Mouse (Mus musculus): ENCODE results near the gene Stat3. TPM values are rescaled to one million over a fixed set of nuclear protein-coding genes. Genes with fewer than 3 reads are reported as not detected.

Gene Stat3
- polyA plus RNA-seq (2014; fragmentation: Illumina TruSeq; extraction: RNeasy Lipid Tissue Mini Kit (QIAGEN cat#74804); ENCODE audit: low read depth, low replicate concordance), result 70.6 TPM

DNA sequence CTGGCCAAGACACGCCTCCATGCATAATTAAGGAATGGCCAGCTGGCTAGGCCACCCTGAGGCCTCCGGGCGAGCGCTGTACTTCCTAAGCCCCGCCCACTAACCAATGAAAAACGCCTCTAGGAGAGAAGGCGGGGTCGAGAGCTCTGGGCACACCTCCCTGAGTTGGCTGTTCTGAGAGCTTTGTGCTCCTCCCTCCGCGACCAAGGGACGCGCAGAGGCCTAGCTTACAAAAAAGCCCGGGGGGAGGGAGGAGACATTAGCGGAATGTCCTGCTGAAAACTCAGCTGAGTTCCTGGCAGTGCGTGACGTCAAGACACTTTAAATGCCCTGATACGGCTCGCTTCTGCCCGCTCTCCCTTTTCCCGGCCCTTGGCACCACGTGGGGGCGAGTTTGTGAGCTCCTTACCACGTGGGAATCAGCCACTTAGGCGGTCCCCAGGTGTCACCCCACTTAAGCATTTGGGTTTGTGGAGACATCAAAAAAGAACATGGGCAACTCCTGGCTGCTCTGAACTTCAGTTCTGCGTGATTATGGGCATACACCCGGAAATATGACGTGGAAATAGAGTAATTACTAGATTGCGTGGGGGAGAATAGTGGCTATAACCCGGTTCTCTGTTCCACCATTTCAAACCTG, at the start of gene Stat3:
Gene Stat3 (minus strand): TSS at position 29 of the 640 bp plus-strand sequence.

DNA sequence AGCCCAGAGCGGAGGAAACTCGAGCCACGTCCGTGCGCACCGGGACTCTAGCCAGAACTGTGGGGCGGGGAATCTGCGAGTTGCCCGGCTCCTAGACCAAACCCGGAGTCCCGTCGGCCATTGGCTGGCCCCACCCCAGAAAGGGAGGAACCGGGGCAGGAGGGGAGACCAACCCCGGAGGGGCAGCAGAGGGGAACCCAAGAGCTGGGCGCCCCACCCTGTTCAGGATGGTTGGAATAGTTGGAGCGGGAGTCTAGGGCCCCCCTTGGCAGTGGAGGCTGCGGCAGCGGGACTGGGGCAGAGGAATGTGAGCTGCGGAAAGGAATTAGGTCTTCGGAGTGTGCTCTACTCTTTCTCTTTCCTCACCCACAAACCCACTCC, 31.2 kb upstream of the Stat3 start, which contains the start of gene Cavin1:
Gene Cavin1 (minus strand): TSS at position 331 of the 381 bp plus-strand sequence.

DNA sequence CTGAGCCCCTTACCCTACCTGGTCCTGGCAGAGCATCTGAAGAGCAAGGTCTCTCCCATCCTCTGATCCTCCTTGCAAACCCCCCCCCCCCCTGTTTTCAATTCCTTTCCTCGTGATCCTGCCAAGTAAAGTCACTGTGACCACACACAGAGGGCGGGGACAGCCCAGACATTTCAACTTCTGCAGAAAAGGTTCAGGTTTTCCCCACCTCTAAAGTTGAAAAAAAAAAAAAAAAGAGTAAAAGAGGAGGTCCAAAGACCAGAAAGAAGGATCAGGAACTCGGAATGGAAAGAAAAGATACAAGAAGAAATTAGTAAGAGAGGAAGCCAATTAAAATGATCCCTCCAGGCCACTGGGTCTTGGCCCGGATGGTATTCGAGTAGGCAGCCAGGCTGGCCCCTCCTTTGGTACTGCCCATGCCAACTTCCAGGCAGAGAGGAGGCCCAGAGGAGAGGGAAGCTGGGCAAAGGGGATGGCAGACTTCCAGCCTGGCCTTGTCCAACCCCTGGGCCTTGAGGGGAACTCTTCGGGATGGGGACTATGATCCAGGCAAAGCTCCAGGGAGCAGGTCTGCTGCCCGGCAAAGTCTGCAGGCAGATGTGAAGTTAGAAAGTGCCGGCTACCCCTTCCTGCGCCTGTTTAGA, 80.3 kb downstream of the Stat3 start, which contains the start of gene Stat5a:
Gene Stat5a (plus strand): TSS at position 417 of the 644 bp plus-strand sequence.

DNA sequence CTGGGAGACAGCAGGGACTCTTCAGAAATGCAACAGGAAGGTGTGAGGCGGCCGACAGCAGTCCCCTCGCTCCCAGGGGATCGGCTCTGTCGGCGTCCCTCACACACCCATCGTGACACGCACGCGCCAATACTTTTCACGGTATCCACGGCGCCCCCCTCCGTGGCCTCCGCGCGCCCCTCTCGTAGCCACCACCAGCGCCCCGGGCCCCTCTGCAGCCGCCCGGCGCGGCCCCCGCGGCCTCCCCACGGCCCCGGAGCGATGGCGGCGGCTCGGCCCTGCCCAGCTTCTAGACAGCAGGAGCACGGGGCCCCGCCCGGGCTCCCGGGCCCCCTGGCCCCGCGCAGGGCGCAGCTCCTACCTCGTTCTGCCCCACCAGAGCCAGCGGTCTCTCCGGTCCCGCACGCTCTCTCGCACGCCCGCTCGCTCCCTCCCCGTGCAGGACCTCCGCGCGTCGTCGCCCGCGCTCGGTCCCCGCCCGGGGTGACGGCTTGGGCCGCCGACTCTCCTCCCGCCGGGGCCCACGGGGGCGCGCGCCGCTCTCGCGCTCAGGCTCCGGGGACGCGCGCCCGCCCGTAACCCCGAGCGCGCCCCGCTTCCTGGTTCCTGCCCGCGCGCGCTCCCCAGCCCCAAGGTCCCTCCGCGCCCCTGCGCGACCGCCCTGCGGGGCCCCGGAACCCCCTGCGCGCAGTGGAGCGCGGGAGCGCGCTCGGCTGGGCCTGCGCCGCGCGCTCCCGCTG, 89.1 kb downstream of the Stat3 start, which contains the start of gene Stat5b:
Gene Stat5b (minus strand): TSS at position 687 of the 740 bp plus-strand sequence.

Other genes with a start within 250 kb of the Stat3 start
- gene Zfp385c, start 247.1 kb downstream of the Stat3 start, polyA plus RNA-seq (2014; fragmentation: Illumina TruSeq; extraction: RNeasy Lipid Tissue Mini Kit (QIAGEN cat#74804); ENCODE audit: low read depth, low replicate concordance), result 0.17 TPM
- 4.3 TPM for gene Dhx58, start 235.3 kb downstream of the Stat3 start, polyA plus RNA-seq (2014; fragmentation: Illumina TruSeq; extraction: RNeasy Lipid Tissue Mini Kit (QIAGEN cat#74804); ENCODE audit: low read depth, low replicate concordance)
- 20.7 TPM for gene Kat2a, start 227.1 kb downstream of the Stat3 start, polyA plus RNA-seq (2014; fragmentation: Illumina TruSeq; extraction: RNeasy Lipid Tissue Mini Kit (QIAGEN cat#74804); ENCODE audit: low read depth, low replicate concordance)
- 32.9 TPM for gene Hspb9, start 225.7 kb downstream of the Stat3 start, polyA plus RNA-seq (2014; fragmentation: Illumina TruSeq; extraction: RNeasy Lipid Tissue Mini Kit (QIAGEN cat#74804); ENCODE audit: low read depth, low replicate concordance)
- 132 TPM for gene Rab5c, start 201.3 kb downstream of the Stat3 start, polyA plus RNA-seq (2014; fragmentation: Illumina TruSeq; extraction: RNeasy Lipid Tissue Mini Kit (QIAGEN cat#74804); ENCODE audit: low read depth, low replicate concordance)
- 0.60 TPM for gene Kcnh4, start 179.6 kb downstream of the Stat3 start, polyA plus RNA-seq (2014; fragmentation: Illumina TruSeq; extraction: RNeasy Lipid Tissue Mini Kit (QIAGEN cat#74804); ENCODE audit: low read depth, low replicate concordance)
- not detected for gene Hcrt, start 176.6 kb downstream of the Stat3 start, polyA plus RNA-seq (2014; fragmentation: Illumina TruSeq; extraction: RNeasy Lipid Tissue Mini Kit (QIAGEN cat#74804); ENCODE audit: low read depth, low replicate concordance)
- 16.4 TPM for gene Ghdc, start 168.6 kb downstream of the Stat3 start, polyA plus RNA-seq (2014; fragmentation: Illumina TruSeq; extraction: RNeasy Lipid Tissue Mini Kit (QIAGEN cat#74804); ENCODE audit: low read depth, low replicate concordance)
- gene Stat5b, start 88.8 kb downstream of the Stat3 start, polyA plus RNA-seq (2014; fragmentation: Illumina TruSeq; extraction: RNeasy Lipid Tissue Mini Kit (QIAGEN cat#74804); ENCODE audit: low read depth, low replicate concordance), result 23.3 TPM
- gene Stat5a, start 80.2 kb downstream of the Stat3 start, polyA plus RNA-seq (2014; fragmentation: Illumina TruSeq; extraction: RNeasy Lipid Tissue Mini Kit (QIAGEN cat#74804); ENCODE audit: low read depth, low replicate concordance), result 31.5 TPM
- gene Cavin1, start 31.3 kb upstream of the Stat3 start, polyA plus RNA-seq (2014; fragmentation: Illumina TruSeq; extraction: RNeasy Lipid Tissue Mini Kit (QIAGEN cat#74804); ENCODE audit: low read depth, low replicate concordance), result 278 TPM
- 100 TPM for gene Atp6v0a1, start 69.9 kb upstream of the Stat3 start, polyA plus RNA-seq (2014; fragmentation: Illumina TruSeq; extraction: RNeasy Lipid Tissue Mini Kit (QIAGEN cat#74804); ENCODE audit: low read depth, low replicate concordance)
- gene Naglu, start 130.5 kb upstream of the Stat3 start, polyA plus RNA-seq (2014; fragmentation: Illumina TruSeq; extraction: RNeasy Lipid Tissue Mini Kit (QIAGEN cat#74804); ENCODE audit: low read depth, low replicate concordance), result 34.9 TPM
- 0.62 TPM for gene Hsd17b1, start 138.9 kb upstream of the Stat3 start, polyA plus RNA-seq (2014; fragmentation: Illumina TruSeq; extraction: RNeasy Lipid Tissue Mini Kit (QIAGEN cat#74804); ENCODE audit: low read depth, low replicate concordance)
- 35.8 TPM for gene Coasy, start 143.0 kb upstream of the Stat3 start, polyA plus RNA-seq (2014; fragmentation: Illumina TruSeq; extraction: RNeasy Lipid Tissue Mini Kit (QIAGEN cat#74804); ENCODE audit: low read depth, low replicate concordance)
- gene Mlx, start 147.7 kb upstream of the Stat3 start, polyA plus RNA-seq (2014; fragmentation: Illumina TruSeq; extraction: RNeasy Lipid Tissue Mini Kit (QIAGEN cat#74804); ENCODE audit: low read depth, low replicate concordance), result 33.4 TPM
- gene Psmc3ip, start 155.9 kb upstream of the Stat3 start, polyA plus RNA-seq (2014; fragmentation: Illumina TruSeq; extraction: RNeasy Lipid Tissue Mini Kit (QIAGEN cat#74804); ENCODE audit: low read depth, low replicate concordance), result 8.3 TPM
- 45.6 TPM for gene Retreg3, start 180.4 kb upstream of the Stat3 start, polyA plus RNA-seq (2014; fragmentation: Illumina TruSeq; extraction: RNeasy Lipid Tissue Mini Kit (QIAGEN cat#74804); ENCODE audit: low read depth, low replicate concordance)
- gene Tubg1, start 180.4 kb upstream of the Stat3 start, polyA plus RNA-seq (2014; fragmentation: Illumina TruSeq; extraction: RNeasy Lipid Tissue Mini Kit (QIAGEN cat#74804); ENCODE audit: low read depth, low replicate concordance), result 22.4 TPM
- 2.4 TPM for gene Tubg2, start 216.4 kb upstream of the Stat3 start, polyA plus RNA-seq (2014; fragmentation: Illumina TruSeq; extraction: RNeasy Lipid Tissue Mini Kit (QIAGEN cat#74804); ENCODE audit: low read depth, low replicate concordance)
- gene Cntnap1, start 231.0 kb upstream of the Stat3 start, polyA plus RNA-seq (2014; fragmentation: Illumina TruSeq; extraction: RNeasy Lipid Tissue Mini Kit (QIAGEN cat#74804); ENCODE audit: low read depth, low replicate concordance), result 3.5 TPM
- 10.9 TPM for gene Plekhh3, start 231.8 kb upstream of the Stat3 start, polyA plus RNA-seq (2014; fragmentation: Illumina TruSeq; extraction: RNeasy Lipid Tissue Mini Kit (QIAGEN cat#74804); ENCODE audit: low read depth, low replicate concordance)
- not detected for gene Ccr10, start 235.9 kb upstream of the Stat3 start, polyA plus RNA-seq (2014; fragmentation: Illumina TruSeq; extraction: RNeasy Lipid Tissue Mini Kit (QIAGEN cat#74804); ENCODE audit: low read depth, low replicate concordance)

Data from adipose tissue, adult 10 weeks (tissue).